In genomic region chr5:117318741-117319629, GRCm38 (mm10) we compare ENCODE assay signal across 8 mouse cellular contexts. TPM values are rescaled to one million over a fixed set of nuclear protein-coding genes. Genes with fewer than 3 reads are reported as not detected.
DNase-seq lines count a peak whose midpoint lies in the region; ATAC-seq and TF ChIP-seq lines count a peak whose summit lies in the region.

Gene Vsig10 (plus strand): TSS chr5:117319083.

- H3K4me2 ChIP-seq in heart, postnatal 0 days (ENCODE audit: low read depth, low read length), result peak within 1 kb of the TSS; percentile 96
- H3K4me2 ChIP-seq in neural tube, embryonic 13.5 days, result peak within 1 kb of the TSS; percentile 99

- no peak for TF ChIP-seq EP300 in heart, postnatal 0 days (IDR thresholded peaks at IDR 0.05; ENCODE audit: low read depth)

- WGBS in forebrain, embryonic 10.5 days, result under 1% methylated on average over 81 of the region's 81 CpGs
- WGBS in heart, postnatal 0 days, result under 1% methylated on average over 72 of the region's 81 CpGs
- under 1% methylated on average over 71 of the region's 81 CpGs for WGBS in neural tube, embryonic 13.5 days

- no peaks in the 10 kb centered on the region; the same call in 1 of the 2 replicates for H3K4me1 ChIP-seq in brown adipose tissue, adult 24 weeks (ENCODE audit: control insufficient read depth, insufficient read depth, insufficient read length, low read length)
- peaks cover 34% of the 10 kb centered on the region for H3K4me1 ChIP-seq in forebrain, embryonic 10.5 days
- H3K4me1 ChIP-seq in heart, postnatal 0 days (ENCODE audit: control insufficient read depth, insufficient read depth), result no peaks in the 10 kb centered on the region; the same call in 1 of the 2 replicates
- peaks cover 18% of the 10 kb centered on the region; the same call in 1 of the 2 replicates for H3K4me1 ChIP-seq in neural tube, embryonic 13.5 days (replicated peaks)
- peaks cover 17% of the 10 kb centered on the region for H3K4me1 ChIP-seq in testis, adult 2 months (ENCODE audit: control insufficient read depth, insufficient read depth, low read length)

- no peak for TF ChIP-seq POLR2A in testis, adult 2 months (IDR thresholded peaks at IDR 0.05; ENCODE audit: control insufficient read depth, low read depth, low read length)

- peak; percentile 72 for ATAC-seq in CD4-positive, CD25-positive, alpha-beta regulatory T cell, adult 4 months
- peak; percentile 87 for ATAC-seq in heart, postnatal 0 days (ENCODE audit: insufficient read depth, low read depth)
- peak; percentile 87 for ATAC-seq in neural tube, embryonic 13.5 days (ENCODE audit: low read depth)

- peak within 1 kb of the TSS; percentile 82 for H3K27ac ChIP-seq in brown adipose tissue, adult 24 weeks (replicated peaks; ENCODE audit: low read depth, low read length)
- H3K27ac ChIP-seq in forebrain, embryonic 10.5 days, result peak within 1 kb of the TSS; percentile 91
- H3K27ac ChIP-seq in heart, postnatal 0 days (ENCODE audit: low read depth), result peak within 1 kb of the TSS; percentile 85
- peak within 1 kb of the TSS; percentile 65 for H3K27ac ChIP-seq in neural tube, embryonic 13.5 days (replicated peaks)
- H3K27ac ChIP-seq in testis, adult 2 months (ENCODE audit: control insufficient read depth, insufficient read depth, low read depth, low read length), result peak within 1 kb of the TSS; percentile 87

- TF ChIP-seq CTCF in heart, postnatal 0 days (IDR thresholded peaks at IDR 0.05; ENCODE audit: low read depth), result no peak
- no peak for TF ChIP-seq CTCF in testis, adult 2 months (IDR thresholded peaks at IDR 0.05; ENCODE audit: control insufficient read depth, insufficient read depth, insufficient replicate concordance, low read depth, low read length)

- peak within 1 kb of the TSS; percentile 83 for H3K9ac ChIP-seq in heart, postnatal 0 days (replicated peaks; ENCODE audit: low read depth, low read length)
- H3K9ac ChIP-seq in neural tube, embryonic 13.5 days, result peak within 1 kb of the TSS; percentile 76

- no peaks in the 10 kb centered on the region for H3K36me3 ChIP-seq in forebrain, embryonic 10.5 days (replicated peaks)
- H3K36me3 ChIP-seq in heart, postnatal 0 days (replicated peaks; ENCODE audit: control insufficient read depth, insufficient read depth, low read length), result no peaks in the 10 kb centered on the region
- H3K36me3 ChIP-seq in neural tube, embryonic 13.5 days, result no peaks in the 10 kb centered on the region
- no peaks in the 10 kb centered on the region for H3K36me3 ChIP-seq in testis, adult 2 months (ENCODE audit: control insufficient read depth, insufficient read depth, low read length)

- H3K9me3 ChIP-seq in forebrain, embryonic 10.5 days, result no peaks in the 10 kb centered on the region
- H3K9me3 ChIP-seq in heart, postnatal 0 days (replicated peaks; ENCODE audit: control insufficient read depth, low read length), result no peaks in the 10 kb centered on the region
- H3K9me3 ChIP-seq in neural tube, embryonic 13.5 days, result no peaks in the 10 kb centered on the region

- peak; percentile 63 for DNase-seq in forebrain, embryonic 10.5 days (ENCODE audit: extremely low spot score, low spot score)
- peak; percentile 69 for DNase-seq in heart, postnatal 0 days (ENCODE audit: low spot score)
- DNase-seq in kidney, postnatal 25 days, result peak; percentile 75 to 88
- peak; percentile 78 to 79 for DNase-seq in lung, adult 18-20 months

- H3K27me3 ChIP-seq in forebrain, embryonic 10.5 days (ENCODE audit: poor library complexity, severe bottlenecking), result peaks cover 77% of the 10 kb centered on the region
- no peaks in the 10 kb centered on the region for H3K27me3 ChIP-seq in heart, postnatal 0 days (ENCODE audit: control insufficient read depth, insufficient read depth, low read length)
- H3K27me3 ChIP-seq in neural tube, embryonic 13.5 days, result peaks cover 40% of the 10 kb centered on the region
- H3K27me3 ChIP-seq in testis, adult 2 months (ENCODE audit: control insufficient read depth, insufficient read depth, low read length), result peaks cover 2% of the 10 kb centered on the region; the same call in 1 of the 2 replicates

- peak within 1 kb of the TSS; percentile 87 for H3K4me3 ChIP-seq in brown adipose tissue, adult 24 weeks (ENCODE audit: insufficient read depth, low read depth, low read length)
- peak within 1 kb of the TSS; percentile 81 for H3K4me3 ChIP-seq in forebrain, embryonic 10.5 days
- peak within 1 kb of the TSS; percentile 83 for H3K4me3 ChIP-seq in heart, postnatal 0 days (ENCODE audit: low read depth, low read length)
- peak within 1 kb of the TSS; percentile 66 for H3K4me3 ChIP-seq in neural tube, embryonic 13.5 days
- peak within 1 kb of the TSS; percentile 77 for H3K4me3 ChIP-seq in testis, adult 2 months (ENCODE audit: control insufficient read depth, low read depth, low read length)

RNA-seq across cellular contexts. Expression of gene Vsig10, which starts in this region (rescaled TPM):
- polyA plus RNA-seq in CD4-positive, CD25-positive, alpha-beta regulatory T cell, adult 4 months (2017; shearing (Covaris generic)), result 1 to 10 TPM; 5.5 to 8.3 TPM
- 1.7 and 1.8 TPM in 2 replicates for polyA plus RNA-seq in brown adipose tissue, adult 24 weeks (2012; ENCODE audit: insufficient read depth, insufficient read length, missing spikeins)
- 3.4 and 4.3 TPM in 2 replicates for polyA plus RNA-seq in forebrain, embryonic 10.5 days (2016; fragmentation: Nextera tagmentation; extraction: Ambion mirVana)
- 11.6 and 13.1 TPM in 2 replicates for total RNA-seq in heart, postnatal 0 days (2014; rRNA removed; ENCODE audit: low replicate concordance)
- polyA plus RNA-seq in heart, postnatal 0 days (2015; fragmentation: Nextera tagmentation; extraction: Ambion mirVana), result 7.0 and 7.2 TPM in 2 replicates
- polyA plus RNA-seq in neural tube, embryonic 13.5 days (2015; fragmentation: Nextera tagmentation; extraction: Ambion mirVana), result 2.2 and 2.6 TPM in 2 replicates
- 13.0 and 16.6 TPM in 2 replicates for polyA plus RNA-seq in testis, adult 2 months (2012; rRNA removed)

Comparison
In these comparisons a context has a peak if more than half of its experiments do, and no peak if none do; other contexts are left out.
1. Peak in every context shown above with its lines: DNase-seq, ATAC-seq, H3K4me3 ChIP-seq and H3K27ac ChIP-seq.